Mouse (Mus musculus) hematopoietic multipotent progenitor cell, adult 10-12 weeks (in vitro differentiated cells): ENCODE measurements around the gene Dbil5. TPM values are rescaled to one million over a fixed set of nuclear protein-coding genes. Genes with fewer than 3 reads are reported as not detected.

Experiments
- polyA plus RNA-seq: library from polyadenylated mRNA; stranded (reverse); fragments of >175 nt; gene quantifications from 2 replicates; pipeline ENCODE4 v1.2.3, GENCODE M21; 2012; ENCODE audit warnings: low replicate concordance

Dbil5 gene
- polyA plus RNA-seq: not detected in 2 replicates

GRCm38 (mm10) chr11:76217390-76217800, at the start of gene Dbil5, which contains the start of gene Gemin4:
TSS of gene Dbil5 (plus strand) at chr11:76217608.
TSS of gene Gemin4 (minus strand) at chr11:76217664.

GRCm38 (mm10) chr11:76179495-76180145, 37.8 kb upstream of the Dbil5 start, which contains the start of the genes Vps53 and Fam57a:
TSS of gene Vps53 (minus strand) at chr11:76179647.
TSS of gene Fam57a (plus strand) at chr11:76179671.

GRCm38 (mm10) chr11:76242901-76243810, 25.7 kb downstream of the Dbil5 start, which contains the start of the genes Mrm3 and Glod4:
TSS of gene Mrm3 (plus strand) at chr11:76243715.
TSS of gene Glod4 (minus strand) at chr11:76243725.

Other genes with a start within 250 kb of the Dbil5 start
- gene 1700016K19Rik, start 217.7 kb upstream of the Dbil5 start, polyA plus RNA-seq: 0.15 and 1.0 TPM in 2 replicates
- 27.0 and 42.8 TPM in 2 replicates for gene Rflnb, start 189.8 kb upstream of the Dbil5 start, polyA plus RNA-seq
- 20.7 and 25.8 TPM in 2 replicates for gene Vps53, start 38.0 kb upstream of the Dbil5 start, polyA plus RNA-seq
- 0.92 and 1.4 TPM in 2 replicates for gene Fam57a, start 37.9 kb upstream of the Dbil5 start, polyA plus RNA-seq
- 1.8 and 2.0 TPM in 2 replicates for gene Gemin4, start 56 bp downstream of the Dbil5 start, polyA plus RNA-seq
- 5.7 and 5.9 TPM in 2 replicates for gene Mrm3, start 26.1 kb downstream of the Dbil5 start, polyA plus RNA-seq
- 1.6 and 5.6 TPM in 2 replicates for gene Glod4, start 26.1 kb downstream of the Dbil5 start, polyA plus RNA-seq
- gene Nxn, start 181.5 kb downstream of the Dbil5 start, polyA plus RNA-seq: 3.7 TPM in 2 replicates
- 8.9 and 9.8 TPM in 2 replicates for gene Timm22, start 189.3 kb downstream of the Dbil5 start, polyA plus RNA-seq